Mouse (Mus musculus) testis, adult 2 months (tissue): ENCODE data around the gene Cd40. TPM values are rescaled to one million over a fixed set of nuclear protein-coding genes. Genes with fewer than 3 reads are reported as not detected.

ENCODE experiments used
- H3K27ac ChIP-seq: fragments of 200-500 bp; 2 replicates; pipeline ENCODE4 v1.5.1; 2012; ENCODE audit warnings: low read depth, low read length; ENCODE audit not compliant: control insufficient read depth, insufficient read depth
- H3K27me3 ChIP-seq: fragments of 200-500 bp; 2 replicates; pipeline ENCODE4 v1.6.1; 2012; ENCODE audit warnings: mild to moderate bottlenecking, low read length, moderate library complexity; ENCODE audit not compliant: control insufficient read depth, insufficient read depth
- H3K36me3 ChIP-seq: fragments of 200-500 bp; 2 replicates; pipeline ENCODE4 v1.6.1; 2012; ENCODE audit warnings: mild to moderate bottlenecking, low read length; ENCODE audit not compliant: control insufficient read depth, insufficient read depth
- H3K4me1 ChIP-seq: fragments of 200-500 bp; 2 replicates; pipeline ENCODE4 v1.6.1; 2012; ENCODE audit warnings: low read length; ENCODE audit not compliant: control insufficient read depth, insufficient read depth
- H3K4me3 ChIP-seq: fragments of 200-500 bp; 2 replicates; pipeline ENCODE4 v1.5.1; 2012; ENCODE audit warnings: low read depth, mild to moderate bottlenecking, low read length, moderate library complexity, mixed read lengths; ENCODE audit not compliant: control insufficient read depth
- CTCF ChIP-seq: fragments of 200-500 bp; IDR thresholded peaks from 2 replicates; pipeline ENCODE4 v1.5.1; 2012; ENCODE audit warnings: low read depth, mild to moderate bottlenecking, inconsistent platforms, low read length, moderate library complexity; ENCODE audit not compliant: control insufficient read depth, insufficient read depth, insufficient replicate concordance
- POLR2A ChIP-seq: fragments of 200-500 bp; IDR thresholded peaks from 2 replicates; pipeline ENCODE4 v1.6.1; 2012; ENCODE audit warnings: low read depth, mild to moderate bottlenecking, inconsistent platforms, low read length, moderate library complexity; ENCODE audit not compliant: control insufficient read depth
- polyA plus RNA-seq: library from polyadenylated mRNA; depleted of rRNA; stranded (reverse); fragments of >200 nt; gene quantifications from 2 replicates; pipeline ENCODE4 v1.2.3, GENCODE M21; 2012; rRNA removed

Gene Cd40
- polyA plus RNA-seq, result 0.54 and 0.99 TPM in 2 replicates

DNA sequence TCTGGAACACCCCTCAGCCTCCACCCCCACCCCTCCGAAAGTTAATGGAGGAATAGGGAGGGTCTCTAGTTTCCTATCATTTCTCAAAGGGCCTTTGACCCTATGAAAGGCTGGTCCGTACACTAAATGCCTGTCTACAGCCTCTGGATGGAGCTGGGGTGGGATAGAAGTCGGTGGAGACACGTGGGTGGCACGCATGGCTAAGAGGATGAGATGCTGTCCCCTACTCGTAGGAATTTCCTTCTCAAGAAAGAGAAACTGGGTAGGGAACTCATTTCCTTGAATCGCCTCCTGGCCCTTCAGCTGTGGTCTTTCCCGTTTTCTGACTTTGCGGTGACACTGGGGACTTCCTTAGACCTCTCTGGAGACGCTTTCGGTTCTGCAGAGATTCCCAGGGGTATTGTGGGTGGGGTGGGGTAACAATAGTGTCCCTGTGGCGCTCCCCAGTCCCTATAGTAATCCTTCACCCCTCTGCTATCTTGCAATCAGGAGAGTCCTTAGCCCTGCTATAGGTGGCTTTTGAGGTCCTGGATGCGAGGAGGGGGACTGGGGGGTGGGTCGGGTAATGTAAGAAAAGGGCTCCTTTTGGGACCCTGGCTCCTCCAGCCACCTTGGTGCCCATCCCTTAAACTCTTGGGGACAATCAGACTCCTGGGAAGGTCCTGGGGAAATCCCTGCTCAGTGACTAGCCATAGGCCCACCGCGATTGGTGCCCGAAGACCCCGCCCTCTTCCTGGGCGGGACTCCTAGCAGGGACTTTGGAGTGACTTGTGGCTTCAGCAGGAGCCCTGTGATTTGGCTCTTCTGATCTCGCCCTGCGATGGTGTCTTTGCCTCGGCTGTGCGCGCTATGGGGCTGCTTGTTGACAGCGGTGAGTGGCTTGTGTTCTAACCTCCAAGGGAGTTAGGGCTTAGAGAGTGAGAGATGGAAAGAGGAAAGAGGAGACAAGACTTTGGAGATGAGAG is at the start of gene Cd40:
Gene Cd40 (plus strand): TSS at position 740 of the 965 bp plus-strand sequence.
- Histone ChIP-seq H3K4me3 (no peak within 1 kb of the TSS), H3K27ac (no peak within 1 kb of the TSS), H3K4me1 (peaks cover 2% of the 10 kb centered on the region), H3K27me3 (no peaks in the 10 kb centered on the region), H3K36me3 (no peaks in the 10 kb centered on the region)
- TF ChIP-seq POLR2A, result no peak
- TF ChIP-seq CTCF, result no peak

DNA sequence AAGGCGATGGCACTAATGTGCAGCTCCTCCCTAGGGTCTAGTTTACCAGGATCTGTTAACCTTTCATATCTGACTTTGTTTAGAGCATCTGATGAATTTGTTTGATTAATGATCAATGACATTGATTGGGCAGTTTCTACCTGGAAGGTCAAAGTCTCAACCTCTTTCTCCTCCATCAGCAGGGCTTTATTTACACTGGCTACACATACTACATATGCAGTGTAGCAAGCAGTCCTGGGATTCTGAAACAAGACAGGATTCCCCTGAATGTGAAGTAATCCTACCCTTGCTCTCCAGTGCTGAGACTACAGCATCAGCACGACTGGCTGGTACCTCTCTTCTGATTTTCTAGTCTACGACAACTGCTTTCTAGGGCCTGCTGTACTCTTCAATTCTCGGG is 48.6 kb upstream of the Cd40 start:
- H3K27ac ChIP-seq, result no peak overlapping the region
- no peaks in the 10 kb centered on the region for H3K27me3 ChIP-seq
- no peaks in the 10 kb centered on the region for H3K4me1 ChIP-seq
- H3K4me3 ChIP-seq, result peak overlapping the region; percentile 68; the same call in 1 of the 2 replicates
- TF ChIP-seq POLR2A (no peak), CTCF (no peak)
- H3K36me3 ChIP-seq, result peaks cover 14% of the 10 kb centered on the region

DNA sequence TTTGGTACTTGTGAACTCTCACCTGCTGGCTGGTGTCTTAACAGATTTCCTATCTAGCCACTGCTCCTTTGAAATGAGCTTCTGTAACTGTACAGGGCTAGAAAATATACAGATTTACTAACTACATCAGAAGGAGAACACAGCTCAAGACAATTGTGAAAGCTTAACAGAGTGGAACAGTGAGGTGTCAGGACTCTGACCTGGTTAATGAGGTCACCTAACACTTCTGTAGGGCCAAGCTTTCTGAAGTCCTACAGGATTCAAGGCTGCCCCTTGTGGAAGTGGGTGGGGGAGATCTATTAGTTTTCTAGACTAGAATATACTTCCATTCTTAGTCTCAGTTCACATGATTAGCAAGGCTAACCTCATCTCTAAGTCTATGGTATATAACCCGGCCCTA is 47.4 kb upstream of the Cd40 start:
- H3K27ac ChIP-seq, result no peak overlapping the region
- H3K4me3 ChIP-seq, result no peak overlapping the region
- H3K36me3 ChIP-seq, result peaks cover 14% of the 10 kb centered on the region
- no peaks in the 10 kb centered on the region for H3K27me3 ChIP-seq
- no peak for TF ChIP-seq CTCF
- TF ChIP-seq POLR2A, result no peak
- no peaks in the 10 kb centered on the region for H3K4me1 ChIP-seq

DNA sequence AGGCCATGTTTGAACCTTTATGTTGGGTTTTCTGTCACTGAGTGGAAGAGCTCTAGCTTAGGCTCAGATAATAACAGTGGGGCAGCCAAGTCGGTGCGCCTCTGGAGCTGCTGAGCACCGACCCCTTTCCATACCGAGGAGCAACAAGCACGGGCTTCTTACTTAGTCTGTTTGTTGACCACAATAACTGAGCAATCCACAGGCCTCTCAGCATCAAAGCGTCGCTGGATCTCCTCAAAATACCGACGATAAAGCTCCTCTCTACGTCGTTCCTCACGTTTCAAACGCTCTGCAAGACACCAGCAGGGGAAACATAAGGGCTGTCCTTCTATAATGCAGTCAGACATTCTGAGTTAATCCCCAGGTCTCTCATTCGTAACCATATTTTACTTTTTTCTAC is 46.3 kb upstream of the Cd40 start:
- Histone ChIP-seq H3K27ac (no peak overlapping the region), H3K27me3 (no peaks in the 10 kb centered on the region), H3K4me1 (no peaks in the 10 kb centered on the region), H3K36me3 (peaks cover 10% of the 10 kb centered on the region), H3K4me3 (no peak overlapping the region)
- TF ChIP-seq CTCF (no peak), POLR2A (no peak)

DNA sequence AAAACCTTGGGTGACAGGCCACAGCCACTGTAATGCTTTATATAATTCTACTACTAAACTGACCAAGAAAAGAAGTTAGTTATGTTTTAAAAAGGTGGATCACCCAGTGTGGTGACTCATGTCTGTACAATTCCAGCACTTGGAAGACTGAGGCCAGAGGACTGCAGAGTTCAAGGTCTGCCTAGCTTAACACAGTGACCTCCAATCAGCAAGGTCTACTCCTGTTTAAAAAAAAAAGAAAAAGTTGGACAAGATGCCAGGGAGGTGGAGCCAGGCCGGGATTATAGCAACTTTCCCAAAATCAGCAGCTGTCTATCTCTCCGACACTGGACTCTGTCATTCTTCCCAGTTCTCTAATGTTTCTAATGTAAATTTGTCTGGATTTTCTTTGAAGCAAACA is 45.8 kb upstream of the Cd40 start:
- Histone ChIP-seq H3K36me3 (peaks cover 10% of the 10 kb centered on the region), H3K4me1 (no peaks in the 10 kb centered on the region), H3K4me3 (no peak overlapping the region), H3K27me3 (no peaks in the 10 kb centered on the region), H3K27ac (no peak overlapping the region)
- TF ChIP-seq CTCF (no peak), POLR2A (no peak)

DNA sequence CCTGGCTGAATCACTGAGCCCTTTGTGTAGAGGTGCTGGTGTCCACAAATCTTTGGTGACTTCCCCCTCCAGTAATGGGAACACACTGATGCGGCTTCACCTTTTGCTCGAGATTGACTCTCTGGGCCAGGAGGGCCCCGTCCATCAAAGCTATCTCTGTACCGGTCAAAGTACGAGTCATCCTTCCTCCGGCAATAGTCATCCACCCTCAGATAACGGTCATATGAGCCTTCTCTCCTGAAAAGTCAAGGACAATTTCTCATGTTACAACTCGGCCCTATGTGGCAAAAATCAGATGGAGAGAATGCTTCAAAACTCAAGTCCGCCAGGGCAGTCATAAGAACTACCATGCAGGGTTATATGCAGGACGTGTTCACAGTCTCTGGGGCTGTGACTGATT is 45.1 kb upstream of the Cd40 start:
- H3K4me1 ChIP-seq, result no peaks in the 10 kb centered on the region
- H3K4me3 ChIP-seq, result no peak overlapping the region
- peaks cover 9% of the 10 kb centered on the region for H3K36me3 ChIP-seq
- no peak overlapping the region for H3K27ac ChIP-seq
- no peak for TF ChIP-seq CTCF
- TF ChIP-seq POLR2A, result no peak
- H3K27me3 ChIP-seq, result no peaks in the 10 kb centered on the region

DNA sequence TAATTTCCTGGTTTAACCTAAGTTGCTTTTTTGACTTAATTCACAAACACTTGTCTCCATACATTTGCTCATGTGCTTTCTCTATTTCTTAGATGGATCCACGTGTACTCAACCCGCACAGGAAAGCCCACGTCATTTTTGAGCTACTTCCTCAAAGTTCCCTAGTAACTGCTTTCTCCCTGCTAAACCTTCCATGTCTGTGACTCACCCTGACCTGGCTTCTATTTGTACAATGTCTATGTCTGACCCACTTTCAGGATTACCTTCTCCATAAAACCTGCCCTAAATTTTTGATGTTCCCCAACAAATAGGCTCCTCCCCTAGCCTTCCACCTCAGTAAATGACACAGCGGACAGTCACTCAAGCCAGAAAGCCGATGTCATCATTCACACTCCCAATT is 40.5 kb upstream of the Cd40 start:
- Histone ChIP-seq H3K36me3 (peaks cover 3% of the 10 kb centered on the region), H3K27ac (no peak overlapping the region), H3K4me3 (no peak overlapping the region), H3K27me3 (no peaks in the 10 kb centered on the region), H3K4me1 (no peaks in the 10 kb centered on the region)
- no peak for TF ChIP-seq POLR2A
- TF ChIP-seq CTCF, result no peak

DNA sequence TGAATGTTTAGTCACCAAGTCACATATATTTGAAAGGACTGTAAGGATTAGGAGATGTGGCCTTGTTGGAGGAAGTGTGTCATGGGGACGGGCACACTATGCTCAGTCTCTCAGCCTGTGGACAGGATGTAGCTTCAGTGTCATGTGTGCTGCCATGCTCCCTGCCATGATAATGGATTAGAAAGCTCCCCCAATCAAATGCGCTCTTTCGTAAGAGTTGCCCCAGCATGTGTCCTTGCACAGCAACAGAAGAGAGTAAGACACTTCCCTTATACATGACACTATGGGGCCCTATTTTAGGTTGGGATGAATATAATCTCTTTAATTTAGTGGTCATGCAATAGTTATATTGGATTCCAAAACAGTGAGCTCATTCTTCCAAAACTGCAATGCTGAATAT is 34.9 kb upstream of the Cd40 start:
- no peaks in the 10 kb centered on the region for H3K4me1 ChIP-seq
- no peaks in the 10 kb centered on the region for H3K27me3 ChIP-seq
- H3K27ac ChIP-seq, result no peak overlapping the region
- no peak overlapping the region for H3K4me3 ChIP-seq
- no peaks in the 10 kb centered on the region for H3K36me3 ChIP-seq
- TF ChIP-seq CTCF (no peak), POLR2A (no peak)
